Mouse (Mus musculus): ENCODE results near the gene Gtf2ird1. TPM values are rescaled to one million over a fixed set of nuclear protein-coding genes. Genes with fewer than 3 reads are reported as not detected.
"Not testable (repeated sequence)": the region's sequence is repeated elsewhere in the genome, so short reads cannot be mapped to it uniquely, and the experiment has no call there.

Gtf2ird1 gene
- polyA plus RNA-seq, 1 experiment from 2014 or later, result 66.5 TPM

DNA sequence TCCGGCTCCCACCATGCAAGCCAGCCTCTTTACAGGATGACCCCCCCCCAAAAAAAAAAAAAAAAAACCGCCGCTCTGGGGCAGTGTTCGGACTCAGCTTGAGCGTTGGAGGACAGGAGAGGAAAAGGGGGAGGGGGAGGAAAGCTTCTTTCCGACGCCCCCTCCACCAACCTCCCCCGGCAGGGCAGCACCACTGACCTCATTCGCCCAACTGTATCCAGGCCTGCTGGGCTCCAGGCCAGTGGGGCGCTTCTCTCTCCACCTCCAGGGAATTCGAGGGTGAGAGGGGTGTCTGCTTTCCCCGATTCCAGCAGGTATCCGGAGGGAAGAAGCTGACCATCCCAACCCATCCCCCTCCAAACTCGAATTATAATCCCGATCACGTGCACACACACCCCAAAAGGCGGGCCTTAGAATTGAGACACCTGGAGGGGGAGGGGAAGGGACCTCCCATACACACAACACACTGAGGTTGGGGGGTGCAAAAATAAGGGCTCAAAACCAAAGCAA is 547 bp downstream of the Gtf2ird1 start:
- H3K27ac ChIP-seq (ENCODE audit: low read length), result peak overlapping the region; percentile 94
- peak overlapping the region; percentile 68 for H3K4me3 ChIP-seq (ENCODE audit: low read length)
- peak overlapping the region; percentile 93 for H3K9ac ChIP-seq (ENCODE audit: low read depth, low read length)
- H3K4me1 ChIP-seq (ENCODE audit: control insufficient read depth, insufficient read depth, low read length), result peaks cover 23% of the 10 kb centered on the region
- peak overlapping the region; percentile 84 for H3K4me2 ChIP-seq (ENCODE audit: low read depth, low read length)
- under 1% methylated on average over 16 of the region's 17 CpGs for WGBS
- H3K9me3 ChIP-seq (ENCODE audit: control insufficient read depth, low read length), result peaks cover 4% of the 10 kb centered on the region; the same call in 1 of the 2 replicates
- no peaks in the 10 kb centered on the region for H3K27me3 ChIP-seq (replicated peaks; ENCODE audit: control insufficient read depth, insufficient read depth, low read length)
- peaks cover 7% of the 10 kb centered on the region for H3K36me3 ChIP-seq (ENCODE audit: control insufficient read depth, insufficient read depth, low read length)
- ATAC-seq, result peak; percentile 67

DNA sequence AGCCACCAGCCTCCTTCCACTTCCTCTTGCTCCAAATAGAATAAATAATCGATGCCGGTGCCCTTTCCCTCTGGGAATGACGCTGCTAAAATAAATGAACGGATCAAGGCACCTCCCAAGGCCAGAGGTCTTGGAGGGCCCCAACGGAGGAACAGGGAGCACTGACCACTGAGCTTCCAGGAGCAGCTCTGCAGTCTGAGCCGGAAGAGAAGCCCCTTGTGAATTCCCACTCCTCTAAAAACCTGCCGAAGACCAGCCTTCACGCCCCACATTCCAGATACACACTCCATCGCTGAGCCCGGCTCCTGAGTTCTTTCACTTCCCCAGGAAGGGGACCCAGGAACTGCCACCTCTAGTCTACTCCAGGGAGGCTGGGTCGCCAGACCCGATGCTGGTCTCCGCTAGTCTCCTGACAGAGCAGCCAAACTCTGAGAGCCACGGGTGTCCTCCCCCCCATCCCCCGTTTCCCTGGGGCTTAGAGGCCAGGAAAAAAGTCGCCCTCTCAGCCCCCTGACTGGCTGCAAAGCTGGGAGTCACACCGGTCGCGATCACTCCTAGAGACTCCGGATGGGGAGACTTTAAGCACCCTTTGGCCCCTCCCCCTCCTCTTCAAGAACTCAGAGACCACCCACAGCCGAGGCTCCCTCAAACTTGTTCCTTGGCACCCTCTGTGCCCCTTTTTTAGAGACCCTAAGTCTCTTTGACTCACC is 1.2 kb downstream of the Gtf2ird1 start:
- Histone ChIP-seq H3K27me3 (replicated peaks; ENCODE audit: control insufficient read depth, insufficient read depth, low read length) (no peaks in the 10 kb centered on the region), H3K4me1 (ENCODE audit: control insufficient read depth, insufficient read depth, low read length) (peaks cover 23% of the 10 kb centered on the region)
- WGBS, result under 1% methylated on average over 21 of the region's 21 CpGs

DNA sequence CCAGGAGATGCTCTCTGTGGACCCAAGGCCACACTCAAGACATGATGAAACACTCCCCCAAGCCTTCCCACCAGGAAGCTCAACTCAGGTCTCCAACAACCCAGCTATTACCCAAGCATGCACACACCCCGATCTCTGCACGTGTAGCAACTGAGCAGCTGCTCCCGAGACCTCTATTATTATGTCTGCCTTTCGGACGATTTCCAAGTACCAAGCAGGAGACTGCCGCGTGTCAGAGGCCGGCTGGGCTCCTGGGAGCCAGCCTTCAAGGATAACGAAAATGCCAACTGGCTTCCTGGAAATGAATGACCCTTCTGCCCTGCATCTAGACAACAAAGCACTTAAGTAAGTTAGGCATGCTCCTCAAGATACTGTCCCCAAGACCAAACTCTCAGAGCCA is 2.1 kb downstream of the Gtf2ird1 start:
- peak; percentile 30; the same call in 1 of the 2 replicates for ATAC-seq
- Histone ChIP-seq H3K27ac (ENCODE audit: low read length) (peak overlapping the region; percentile 94), H3K9me3 (ENCODE audit: control insufficient read depth, low read length) (peaks cover 4% of the 10 kb centered on the region; the same call in 1 of the 2 replicates), H3K9ac (ENCODE audit: low read depth, low read length) (peak overlapping the region; percentile 93), H3K27me3 (replicated peaks; ENCODE audit: control insufficient read depth, insufficient read depth, low read length) (no peaks in the 10 kb centered on the region), H3K4me3 (ENCODE audit: low read length) (peak overlapping the region; percentile 68), H3K36me3 (ENCODE audit: control insufficient read depth, insufficient read depth, low read length) (peaks cover 7% of the 10 kb centered on the region), H3K4me1 (ENCODE audit: control insufficient read depth, insufficient read depth, low read length) (peaks cover 23% of the 10 kb centered on the region), H3K4me2 (ENCODE audit: low read depth, low read length) (peak overlapping the region; percentile 84)
- 16% methylated on average over 9 of the region's 9 CpGs for WGBS

More for the DNA sequence above, 1.2 kb downstream of the Gtf2ird1 start:
- peaks cover 4% of the 10 kb centered on the region; the same call in 1 of the 2 replicates for H3K9me3 ChIP-seq (ENCODE audit: control insufficient read depth, low read length)
- peak; percentile 48 for ATAC-seq
- peak overlapping the region; percentile 84 for H3K4me2 ChIP-seq (ENCODE audit: low read depth, low read length)
- peak overlapping the region; percentile 93 for H3K9ac ChIP-seq (ENCODE audit: low read depth, low read length)
- H3K27ac ChIP-seq (ENCODE audit: low read length), result peak overlapping the region; percentile 94
- peak overlapping the region; percentile 68 for H3K4me3 ChIP-seq (ENCODE audit: low read length)
- peaks cover 7% of the 10 kb centered on the region for H3K36me3 ChIP-seq (ENCODE audit: control insufficient read depth, insufficient read depth, low read length)

DNA sequence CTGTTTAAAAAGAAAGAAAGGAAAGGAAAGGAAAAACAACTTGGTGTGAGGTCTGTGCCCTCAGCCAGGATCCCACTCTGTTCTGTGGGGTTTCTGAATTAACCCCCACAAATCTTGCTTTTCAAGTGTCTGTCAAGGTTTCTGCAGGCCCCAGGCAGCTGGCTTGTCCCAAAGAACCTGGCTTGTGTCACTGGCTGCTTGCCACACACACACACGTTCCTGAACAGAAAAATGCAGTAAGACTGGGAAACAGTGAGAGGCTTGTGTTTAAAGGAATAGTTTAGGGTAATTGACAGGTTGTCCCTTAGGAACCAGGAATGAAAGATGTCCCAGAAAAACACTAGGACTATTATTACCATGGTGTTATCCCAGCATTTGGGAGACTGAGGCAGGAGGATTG is 2.9 kb downstream of the Gtf2ird1 start:
- Histone ChIP-seq H3K9ac (ENCODE audit: low read depth, low read length) (no peak overlapping the region), H3K9me3 (ENCODE audit: control insufficient read depth, low read length) (peaks cover 4% of the 10 kb centered on the region; the same call in 1 of the 2 replicates), H3K4me2 (ENCODE audit: low read depth, low read length) (peak overlapping the region; percentile 84; the same call in 1 of the 2 replicates), H3K4me1 (ENCODE audit: control insufficient read depth, insufficient read depth, low read length) (peaks cover 23% of the 10 kb centered on the region), H3K4me3 (ENCODE audit: low read length) (no peak overlapping the region), H3K27me3 (replicated peaks; ENCODE audit: control insufficient read depth, insufficient read depth, low read length) (no peaks in the 10 kb centered on the region), H3K36me3 (ENCODE audit: control insufficient read depth, insufficient read depth, low read length) (peaks cover 7% of the 10 kb centered on the region), H3K27ac (ENCODE audit: low read length) (peak overlapping the region; percentile 27; the same call in 1 of the 2 replicates)
- no peak for ATAC-seq
- WGBS, result 22% methylated on average over 1 of the region's 1 CpGs

DNA sequence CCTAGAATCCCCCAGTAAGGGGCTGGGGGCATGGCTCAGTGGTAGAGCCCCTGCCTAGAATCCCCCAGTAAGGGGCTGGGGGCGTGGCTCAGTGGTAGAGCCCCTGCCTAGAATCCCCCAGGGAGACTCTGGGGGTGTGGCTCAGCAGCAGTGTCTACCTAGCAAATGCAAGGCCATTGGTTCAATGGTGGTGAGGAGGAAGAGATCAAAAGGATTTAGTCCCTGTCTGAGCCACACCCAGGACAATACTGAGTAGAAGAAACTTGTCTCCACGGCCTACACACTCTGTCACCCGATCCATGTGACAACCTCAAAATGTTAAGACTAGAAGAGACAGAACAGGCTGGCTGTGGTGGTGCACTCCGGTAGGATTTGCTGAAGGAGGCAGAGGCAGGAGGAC is 9.8 kb downstream of the Gtf2ird1 start:
- not testable (repeated sequence) for H3K27ac ChIP-seq (ENCODE audit: low read length); H3K27me3 ChIP-seq (replicated peaks; ENCODE audit: control insufficient read depth, insufficient read depth, low read length); H3K4me3 ChIP-seq (ENCODE audit: low read length); H3K36me3 ChIP-seq (ENCODE audit: control insufficient read depth, insufficient read depth, low read length); H3K9ac ChIP-seq (ENCODE audit: low read depth, low read length); H3K4me2 ChIP-seq (ENCODE audit: low read depth, low read length); ATAC-seq; H3K9me3 ChIP-seq (ENCODE audit: control insufficient read depth, low read length)
- 85% methylated on average over 4 of the region's 4 CpGs for WGBS
- H3K4me1 ChIP-seq (ENCODE audit: control insufficient read depth, insufficient read depth, low read length), result peaks cover 24% of the 10 kb centered on the region

DNA sequence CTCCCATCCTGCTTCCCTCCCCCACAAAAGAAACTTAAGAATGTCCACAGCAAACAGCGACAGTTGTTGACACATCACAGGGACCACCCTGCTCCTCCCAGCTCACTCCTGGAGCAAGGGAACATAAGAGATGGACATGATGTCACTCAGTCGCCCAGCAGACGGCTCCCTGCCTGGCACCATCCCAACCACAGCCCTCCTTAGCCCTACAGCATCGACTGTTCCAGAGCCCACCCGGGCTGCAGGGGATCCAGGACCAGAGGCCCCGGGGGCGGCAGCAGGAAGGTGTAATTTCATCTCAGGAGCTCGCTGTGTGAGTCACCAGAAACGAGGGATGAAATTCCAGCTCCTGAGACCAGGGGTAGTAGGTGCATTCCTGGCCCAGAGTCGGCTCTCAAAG is 10.6 kb downstream of the Gtf2ird1 start:
- H3K4me2 ChIP-seq (ENCODE audit: low read depth, low read length), result peak overlapping the region; percentile 35
- peaks cover 4% of the 10 kb centered on the region; the same call in 1 of the 2 replicates for H3K9me3 ChIP-seq (ENCODE audit: control insufficient read depth, low read length)
- 0 out of 2 replicates have a peak, but pooled peaks have one; percentile 45 for ATAC-seq
- H3K27ac ChIP-seq (ENCODE audit: low read length), result peak overlapping the region; percentile 76; the same call in 1 of the 2 replicates
- no peak overlapping the region for H3K4me3 ChIP-seq (ENCODE audit: low read length)
- no peak overlapping the region for H3K9ac ChIP-seq (ENCODE audit: low read depth, low read length)
- 22% methylated on average over 10 of the region's 10 CpGs for WGBS
- no peaks in the 10 kb centered on the region for H3K27me3 ChIP-seq (replicated peaks; ENCODE audit: control insufficient read depth, insufficient read depth, low read length)
- peaks cover 4% of the 10 kb centered on the region; the same call in 1 of the 2 replicates for H3K36me3 ChIP-seq (ENCODE audit: control insufficient read depth, insufficient read depth, low read length)
- peaks cover 29% of the 10 kb centered on the region for H3K4me1 ChIP-seq (ENCODE audit: control insufficient read depth, insufficient read depth, low read length)

DNA sequence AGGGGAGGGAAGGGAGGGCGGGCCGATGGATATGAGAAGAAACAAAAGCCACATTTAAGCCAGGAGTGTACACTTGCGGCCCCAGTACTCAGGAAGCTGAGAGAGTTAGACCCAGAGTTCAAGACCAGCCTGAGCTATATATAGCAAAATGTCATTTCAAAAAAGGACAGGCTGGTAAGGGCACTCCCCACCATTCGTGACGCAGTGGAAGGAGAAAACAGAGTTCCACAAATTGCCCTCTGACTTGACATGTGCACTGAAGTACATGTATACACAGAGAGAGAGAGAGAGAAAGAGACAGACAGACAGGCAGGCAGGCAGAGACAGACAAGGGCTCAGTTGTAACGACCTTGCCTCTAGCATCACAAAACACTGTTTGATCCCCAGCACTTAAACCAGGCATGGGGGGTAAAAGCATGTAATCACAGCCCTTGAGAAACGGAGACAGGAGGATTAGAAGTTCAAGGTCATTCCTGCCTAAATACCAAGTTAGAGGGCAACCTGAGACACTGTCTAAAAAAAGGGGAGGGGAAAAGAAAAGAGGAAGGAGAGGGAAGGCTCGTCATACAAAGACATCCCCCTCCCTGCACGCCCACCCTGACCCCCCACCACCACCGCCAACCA is 11.2 kb downstream of the Gtf2ird1 start:
- 34% methylated on average over 10 of the region's 10 CpGs for WGBS
- Histone ChIP-seq H3K4me3 (ENCODE audit: low read length) (no peak overlapping the region), H3K4me1 (ENCODE audit: control insufficient read depth, insufficient read depth, low read length) (peaks cover 34% of the 10 kb centered on the region), H3K9ac (ENCODE audit: low read depth, low read length) (0 out of 2 replicates have a peak overlapping the region, but pooled peaks have one; percentile 24), H3K27me3 (replicated peaks; ENCODE audit: control insufficient read depth, insufficient read depth, low read length) (no peaks in the 10 kb centered on the region), H3K4me2 (ENCODE audit: low read depth, low read length) (peak overlapping the region; percentile 35; the same call in 1 of the 2 replicates), H3K36me3 (ENCODE audit: control insufficient read depth, insufficient read depth, low read length) (peaks cover 4% of the 10 kb centered on the region; the same call in 1 of the 2 replicates), H3K9me3 (ENCODE audit: control insufficient read depth, low read length) (peaks cover 4% of the 10 kb centered on the region; the same call in 1 of the 2 replicates), H3K27ac (ENCODE audit: low read length) (peak overlapping the region; percentile 76)
- ATAC-seq, result peak; percentile 8; the same call in 1 of the 2 replicates

DNA sequence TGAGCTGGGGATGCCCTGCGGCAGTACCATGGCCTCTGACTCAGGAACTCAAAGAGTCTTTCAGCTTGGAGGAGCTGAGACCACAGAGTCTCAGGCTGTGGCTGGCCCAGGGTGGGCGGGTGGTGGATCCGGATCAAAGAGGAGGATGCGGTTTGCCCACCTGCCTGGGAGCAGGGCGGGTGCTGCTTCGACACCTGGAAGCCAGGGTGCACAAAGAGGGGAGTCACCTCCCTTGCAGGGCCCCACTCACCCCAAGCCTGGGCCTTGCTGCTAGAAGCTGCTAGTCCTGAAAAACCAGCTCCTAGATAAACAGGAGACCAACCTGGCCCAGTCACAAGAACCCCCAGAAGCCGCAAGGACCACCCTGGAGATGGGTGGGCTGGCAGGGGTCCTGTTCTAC is 12.0 kb downstream of the Gtf2ird1 start:
- H3K27me3 ChIP-seq (replicated peaks; ENCODE audit: control insufficient read depth, insufficient read depth, low read length), result no peaks in the 10 kb centered on the region
- 0 out of 2 replicates have a peak overlapping the region, but pooled peaks have one; percentile 2 for H3K4me2 ChIP-seq (ENCODE audit: low read depth, low read length)
- H3K36me3 ChIP-seq (ENCODE audit: control insufficient read depth, insufficient read depth, low read length), result peaks cover 4% of the 10 kb centered on the region; the same call in 1 of the 2 replicates
- 76% methylated on average over 7 of the region's 7 CpGs for WGBS
- 0 out of 2 replicates have a peak overlapping the region, but pooled peaks have one; percentile 24 for H3K9ac ChIP-seq (ENCODE audit: low read depth, low read length)
- H3K4me3 ChIP-seq (ENCODE audit: low read length), result no peak overlapping the region
- peaks cover 4% of the 10 kb centered on the region; the same call in 1 of the 2 replicates for H3K9me3 ChIP-seq (ENCODE audit: control insufficient read depth, low read length)
- peak overlapping the region; percentile 76 for H3K27ac ChIP-seq (ENCODE audit: low read length)
- peak; percentile 64 for ATAC-seq
- H3K4me1 ChIP-seq (ENCODE audit: control insufficient read depth, insufficient read depth, low read length), result peaks cover 43% of the 10 kb centered on the region

DNA sequence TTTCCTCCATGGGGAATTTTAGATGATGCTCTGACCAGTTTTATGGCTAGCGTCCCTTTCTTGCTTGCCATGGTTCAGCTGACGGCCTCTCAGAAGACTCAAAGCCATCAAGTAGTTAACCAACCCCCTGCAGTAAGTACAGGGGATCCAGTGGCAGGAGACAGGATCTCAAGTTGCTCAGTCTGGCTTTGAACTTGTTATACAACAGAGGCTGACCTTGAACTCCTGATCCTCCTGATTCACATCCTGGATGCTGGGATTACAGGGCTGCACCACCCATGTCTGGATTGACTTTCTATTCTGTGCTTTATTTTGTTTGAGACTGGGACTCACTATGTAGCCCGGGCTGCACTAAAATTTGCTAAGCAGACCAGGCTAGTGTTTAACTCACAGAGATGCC is 14.4 kb downstream of the Gtf2ird1 start:
- Histone ChIP-seq H3K9me3 (ENCODE audit: control insufficient read depth, low read length) (peaks cover 4% of the 10 kb centered on the region; the same call in 1 of the 2 replicates), H3K4me3 (ENCODE audit: low read length) (no peak overlapping the region), H3K27me3 (replicated peaks; ENCODE audit: control insufficient read depth, insufficient read depth, low read length) (no peaks in the 10 kb centered on the region), H3K9ac (ENCODE audit: low read depth, low read length) (no peak overlapping the region), H3K36me3 (ENCODE audit: control insufficient read depth, insufficient read depth, low read length) (peaks cover 4% of the 10 kb centered on the region; the same call in 1 of the 2 replicates), H3K4me1 (ENCODE audit: control insufficient read depth, insufficient read depth, low read length) (peaks cover 63% of the 10 kb centered on the region), H3K27ac (ENCODE audit: low read length) (no peak overlapping the region), H3K4me2 (ENCODE audit: low read depth, low read length) (no peak overlapping the region)
- ATAC-seq, result no peak
- WGBS, result 94% methylated on average over 3 of the region's 3 CpGs

Data from intestine, embryonic 16.5 days (tissue).